Mouse (Mus musculus) kidney, adult 2 months (tissue): ENCODE data around the gene Zbtb20. TPM values are rescaled to one million over a fixed set of nuclear protein-coding genes. Genes with fewer than 3 reads are reported as not detected.

Experiments used
- DNase-seq: peaks from one replicate; pipeline ENCODE4 v3.0.0; 2021
- H3K27ac ChIP-seq: fragments of 200-500 bp; 2 replicates; pipeline ENCODE4 v1.5.1; 2012; ENCODE audit warnings: low read depth, low read length, control low read depth, inconsistent platforms; ENCODE audit not compliant: insufficient read depth
- H3K27me3 ChIP-seq: fragments of 200-500 bp; replicated peaks from 2 replicates; pipeline ENCODE4 v1.6.1; 2012; ENCODE audit warnings: mild to moderate bottlenecking, moderate library complexity, low read length, inconsistent platforms; ENCODE audit not compliant: control insufficient read depth, insufficient read depth
- H3K36me3 ChIP-seq: fragments of 200-500 bp; 2 replicates; pipeline ENCODE4 v1.6.1; 2012; ENCODE audit warnings: mild to moderate bottlenecking, moderate library complexity, low read length, inconsistent platforms; ENCODE audit not compliant: control insufficient read depth, insufficient read depth
- H3K4me1 ChIP-seq: fragments of 200-500 bp; 2 replicates; pipeline ENCODE4 v1.6.1; 2011; ENCODE audit warnings: low read length; ENCODE audit not compliant: control insufficient read depth, insufficient read depth
- H3K4me3 ChIP-seq: fragments of 200-500 bp; 2 replicates; pipeline ENCODE4 v1.5.1; 2011; ENCODE audit warnings: mild to moderate bottlenecking, low read depth, low read length, control low read depth; ENCODE audit not compliant: insufficient read depth
- CTCF ChIP-seq: fragments of 200-500 bp; conservative IDR thresholded peaks from 2 replicates; pipeline ENCODE4 v1.5.1; 2011; ENCODE audit warnings: low read depth, mild to moderate bottlenecking, control low read depth, low read length, moderate library complexity, mixed read lengths; ENCODE audit not compliant: insufficient read depth, insufficient read length
- POLR2A ChIP-seq: fragments of 200-500 bp; IDR thresholded peaks from one replicate; pipeline ENCODE4 v1.6.1; 2011; ENCODE audit warnings: low read depth, low read length, control low read depth
- WGBS: fragments of 180-500 bp; shearing (Covaris S2); methylation state at CpG from one replicate; pipeline ENCODE4 v1.1.7; 2018; 5-methylcytosine and 5-hydroxymethylcytosine counted together
- polyA plus RNA-seq: library from polyadenylated mRNA; depleted of rRNA; stranded (reverse); fragments of >200 nt; gene quantifications from 2 replicates; pipeline ENCODE4 v1.2.3, GENCODE M21; 2012

Gene Zbtb20
- polyA plus RNA-seq, 1 experiment: 25.1 TPM

DNA sequence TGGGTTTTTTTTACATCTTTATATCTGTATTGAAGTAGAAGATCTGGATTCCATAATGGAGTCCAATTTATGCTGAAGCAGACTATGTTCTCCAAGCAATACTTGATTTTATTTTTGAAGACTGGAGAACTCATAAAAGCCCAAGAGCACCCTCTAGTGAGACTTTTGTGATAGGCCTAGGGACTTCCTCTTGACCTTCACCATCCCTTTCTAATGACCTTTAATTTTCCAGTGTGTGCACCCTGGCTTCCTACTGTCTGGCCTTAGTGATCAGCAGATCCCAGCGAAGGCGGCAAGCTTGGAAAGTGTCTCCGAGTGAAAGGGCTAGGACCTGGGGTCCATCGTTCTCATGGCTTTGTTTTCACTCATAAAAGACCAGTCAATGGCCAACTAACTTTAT lies 292.8 kb downstream of the Zbtb20 start:
- DNase-seq: peak; percentile 70
- WGBS: 53% methylated on average over 4 of the region's 4 CpGs
- Histone ChIP-seq H3K27me3 (no peaks in the 10 kb centered on the region), H3K27ac (peak overlapping the region; percentile 35; the same call in 1 of the 2 replicates), H3K4me1 (peaks cover 2% of the 10 kb centered on the region; the same call in 1 of the 2 replicates), H3K4me3 (no peak overlapping the region), H3K36me3 (no peaks in the 10 kb centered on the region)
- TF ChIP-seq CTCF (peak; percentile 25; the same call in 1 of the 2 replicates), POLR2A (no peak)

DNA sequence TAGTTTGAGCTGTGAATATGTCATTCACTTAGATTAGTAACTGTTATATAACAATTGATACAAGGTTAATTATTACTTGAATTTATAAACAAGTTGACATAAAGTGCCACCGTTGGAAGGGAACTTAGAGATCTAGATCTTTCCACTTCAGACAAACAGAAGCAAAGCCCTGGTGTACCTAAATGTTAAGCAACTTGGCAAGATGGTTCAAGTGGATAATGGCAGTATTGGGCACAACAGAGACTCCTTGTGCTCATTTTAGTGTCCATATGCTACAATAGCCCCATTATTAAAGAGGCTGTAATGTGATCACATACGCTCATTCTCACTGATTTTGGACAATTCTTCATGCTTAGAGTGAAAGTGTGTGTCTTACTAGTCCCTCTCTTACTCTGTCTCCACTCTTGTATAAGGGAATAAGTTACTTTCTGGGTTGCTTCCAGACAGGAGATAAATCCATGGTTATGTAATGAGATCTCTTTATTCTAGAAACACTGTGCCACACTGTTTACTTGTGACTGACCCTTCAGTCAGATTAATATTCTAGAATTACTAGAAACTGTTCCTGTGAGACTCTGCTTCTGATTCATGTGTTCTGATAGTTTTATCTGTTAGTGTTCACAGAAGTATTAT lies 293.7 kb downstream of the Zbtb20 start:
- H3K4me1 ChIP-seq: peaks cover 2% of the 10 kb centered on the region; the same call in 1 of the 2 replicates
- no peak overlapping the region for H3K27ac ChIP-seq
- no peak for TF ChIP-seq POLR2A
- TF ChIP-seq CTCF: no peak
- H3K36me3 ChIP-seq: no peaks in the 10 kb centered on the region
- peak; percentile 16 for DNase-seq
- no peaks in the 10 kb centered on the region for H3K27me3 ChIP-seq
- 60% methylated on average over 2 of the region's 2 CpGs for whole genome bisulfite sequencing
- no peak overlapping the region for H3K4me3 ChIP-seq

DNA sequence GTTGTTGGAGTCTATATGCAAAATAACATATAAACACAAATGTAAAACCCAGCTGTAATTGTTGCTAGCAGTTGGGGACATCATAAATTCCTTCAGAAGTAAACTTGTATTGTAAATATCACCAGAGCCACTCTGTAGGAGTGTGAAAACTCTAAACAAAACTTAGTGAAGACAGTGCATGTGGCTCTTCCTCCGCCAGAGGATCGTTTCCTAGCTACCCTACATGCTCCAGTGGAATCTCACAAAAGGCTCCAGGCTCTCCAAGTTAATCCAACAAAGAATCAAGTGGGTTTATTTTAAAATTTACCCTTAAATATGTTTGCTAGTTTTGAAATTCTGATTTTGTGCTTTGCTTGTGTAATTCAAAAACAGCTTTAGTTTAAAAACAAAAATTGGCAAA lies 296.5 kb downstream of the Zbtb20 start:
- Histone ChIP-seq H3K36me3 (no peaks in the 10 kb centered on the region), H3K27ac (no peak overlapping the region), H3K27me3 (no peaks in the 10 kb centered on the region), H3K4me1 (peaks cover 2% of the 10 kb centered on the region; the same call in 1 of the 2 replicates), H3K4me3 (no peak overlapping the region)
- WGBS: 88% methylated on average over 2 of the region's 2 CpGs
- TF ChIP-seq CTCF (no peak), POLR2A (no peak)
- DNase-seq: no peak

DNA sequence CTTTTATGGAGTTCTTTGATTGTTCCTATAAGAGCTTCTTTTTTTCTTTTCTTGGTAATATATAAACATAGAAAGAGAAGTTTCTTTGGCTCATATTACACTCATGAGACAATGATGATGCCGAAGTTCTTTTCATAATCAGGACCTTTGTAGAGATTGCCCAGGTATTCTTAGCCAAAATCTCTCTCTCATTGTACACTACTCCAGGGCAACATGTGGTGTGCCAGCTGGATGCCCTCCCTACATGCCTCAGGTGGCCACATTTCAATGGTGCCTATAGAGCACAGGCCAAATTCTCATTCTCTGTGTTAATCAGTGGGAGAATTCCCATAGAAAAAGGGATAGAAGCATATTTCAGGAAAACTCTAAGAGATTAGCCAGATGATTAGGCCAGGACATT lies 297.2 kb downstream of the Zbtb20 start:
- H3K27me3 ChIP-seq: no peaks in the 10 kb centered on the region
- no peak overlapping the region for H3K27ac ChIP-seq
- H3K36me3 ChIP-seq: no peaks in the 10 kb centered on the region
- 94% methylated on average over 1 of the region's 1 CpGs for WGBS
- no peak for TF ChIP-seq CTCF
- no peak for TF ChIP-seq POLR2A
- H3K4me1 ChIP-seq: peaks cover 2% of the 10 kb centered on the region; the same call in 1 of the 2 replicates
- H3K4me3 ChIP-seq: no peak overlapping the region
- no peak for DNase-seq

DNA sequence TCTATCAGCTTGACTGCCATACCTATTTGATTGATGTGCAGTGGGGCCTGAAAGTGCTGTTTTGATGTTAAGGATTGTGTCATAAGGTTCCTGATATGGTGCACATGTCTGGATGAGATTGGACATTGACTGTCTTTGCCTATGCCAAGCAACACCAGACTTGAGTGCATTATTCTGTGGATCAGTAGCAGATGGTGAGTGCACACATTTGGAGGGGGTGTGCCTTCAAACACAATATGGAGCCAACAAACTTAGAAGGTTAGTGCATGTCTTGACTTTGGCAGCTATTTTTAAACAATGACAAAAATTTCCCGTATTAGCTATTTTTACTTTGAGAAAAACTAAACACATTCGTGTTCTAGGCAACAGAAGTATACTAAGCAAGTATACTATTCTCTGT lies 299.1 kb downstream of the Zbtb20 start:
- Histone ChIP-seq H3K36me3 (no peaks in the 10 kb centered on the region), H3K27me3 (no peaks in the 10 kb centered on the region), H3K4me1 (no peaks in the 10 kb centered on the region), H3K27ac (no peak overlapping the region), H3K4me3 (no peak overlapping the region)
- TF ChIP-seq POLR2A (no peak), CTCF (no peak)
- WGBS: 82% methylated on average over 2 of the region's 2 CpGs
- no peak for DNase-seq

DNA sequence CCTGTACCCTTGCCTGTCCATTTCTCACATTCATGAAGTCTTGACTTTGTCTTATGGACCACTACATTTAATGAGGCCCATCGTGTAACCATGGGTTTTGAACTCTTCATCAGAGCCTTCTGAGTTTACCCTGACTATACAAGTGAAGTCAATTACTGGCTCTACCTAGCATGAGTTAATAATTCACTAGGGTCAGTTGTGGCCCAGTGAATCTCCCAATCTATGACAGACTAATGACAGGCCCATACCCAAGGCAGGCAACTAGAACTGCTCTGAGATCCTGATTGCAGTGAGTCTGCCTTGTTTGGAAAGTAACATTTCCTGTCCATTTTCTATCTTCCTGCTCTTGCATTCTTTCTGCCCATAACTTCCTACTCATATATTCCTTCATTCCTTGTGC lies 305.4 kb downstream of the Zbtb20 start:
- TF ChIP-seq POLR2A (no peak), CTCF (no peak)
- Histone ChIP-seq H3K4me1 (no peaks in the 10 kb centered on the region), H3K36me3 (no peaks in the 10 kb centered on the region), H3K27ac (no peak overlapping the region), H3K27me3 (no peaks in the 10 kb centered on the region), H3K4me3 (no peak overlapping the region)
- 60% methylated on average over 1 of the region's 1 CpGs for WGBS
- DNase-seq: peak; percentile 37

DNA sequence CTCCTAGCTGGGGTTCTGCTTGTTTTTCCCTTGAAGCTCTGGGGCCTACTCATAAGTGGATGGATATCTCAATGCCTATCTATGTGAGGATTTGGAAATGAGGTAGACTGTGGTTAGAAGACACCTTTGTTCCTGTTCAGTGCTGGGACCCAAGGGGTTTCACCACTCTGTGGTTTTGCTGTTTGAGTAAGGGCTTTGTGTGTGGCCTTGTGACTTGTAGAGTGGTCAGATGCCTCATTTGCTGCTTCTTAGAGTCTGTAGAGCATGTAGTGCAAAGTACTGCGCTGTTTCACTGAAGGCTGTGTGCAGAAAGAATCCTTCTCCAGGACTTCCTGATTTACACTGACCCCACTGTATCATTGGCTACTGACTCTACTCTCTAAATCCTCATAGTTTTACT lies 314.7 kb downstream of the Zbtb20 start:
- H3K27me3 ChIP-seq: no peaks in the 10 kb centered on the region
- WGBS: 90% methylated on average over 1 of the region's 1 CpGs
- H3K36me3 ChIP-seq: no peaks in the 10 kb centered on the region
- no peak for DNase-seq
- H3K4me3 ChIP-seq: no peak overlapping the region
- H3K27ac ChIP-seq: peak overlapping the region; percentile 22
- TF ChIP-seq CTCF: no peak
- TF ChIP-seq POLR2A: no peak
- H3K4me1 ChIP-seq: no peaks in the 10 kb centered on the region; the same call in 1 of the 2 replicates

DNA sequence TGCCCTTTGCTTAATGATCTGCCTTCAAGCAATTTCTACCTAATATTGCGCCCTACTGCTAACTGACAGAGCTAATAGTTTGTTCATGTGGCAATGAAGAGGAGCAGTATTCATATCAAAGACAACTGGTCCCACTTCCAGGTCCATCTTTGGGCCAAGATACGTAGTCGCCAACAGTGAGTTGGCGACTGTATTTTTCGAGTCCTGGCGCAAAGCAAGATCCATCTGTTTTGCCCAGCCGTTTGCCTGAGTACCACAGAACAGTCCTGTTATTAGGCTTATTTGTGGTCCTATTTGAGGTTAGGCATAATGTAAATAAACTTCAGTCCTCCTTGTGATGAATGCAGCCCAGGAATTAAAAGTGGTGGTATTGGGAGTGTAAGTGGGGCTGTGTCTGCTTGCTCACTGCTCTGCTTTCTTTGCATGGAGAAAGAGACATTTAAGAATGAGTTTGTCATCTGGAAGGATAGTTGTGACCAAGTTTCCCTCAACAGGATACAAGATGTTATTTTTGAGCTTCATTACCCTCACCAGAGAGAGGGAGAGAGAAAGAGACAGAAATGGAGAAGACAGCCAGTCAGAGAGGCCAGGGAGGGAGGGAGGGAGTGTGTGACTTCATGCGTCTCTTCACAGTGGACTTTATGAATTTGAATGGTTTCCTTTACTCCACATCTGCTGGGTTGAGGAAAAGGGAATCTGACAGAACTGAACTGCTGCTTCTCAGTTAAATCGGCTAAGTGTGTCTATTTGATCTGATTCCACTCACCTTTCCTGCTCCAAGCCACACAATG lies 315.6 kb downstream of the Zbtb20 start:
- Histone ChIP-seq H3K27ac (no peak overlapping the region), H3K4me1 (no peaks in the 10 kb centered on the region; the same call in 1 of the 2 replicates), H3K27me3 (no peaks in the 10 kb centered on the region), H3K4me3 (no peak overlapping the region), H3K36me3 (no peaks in the 10 kb centered on the region)
- no peak for TF ChIP-seq CTCF
- TF ChIP-seq POLR2A: no peak
- no peak for DNase-seq
- WGBS: 92% methylated on average over 9 of the region's 9 CpGs
